Mouse (Mus musculus): ENCODE measurements around the gene Gclm. TPM values are rescaled to one million over a fixed set of nuclear protein-coding genes. Genes with fewer than 3 reads are reported as not detected.
"Not testable (repeated sequence)": the region's sequence is repeated elsewhere in the genome, so short reads cannot be mapped to it uniquely, and the experiment has no call there.

Gclm gene
- polyA plus RNA-seq, 1 experiment from 2014 or later, result 43.8 TPM

- under 1% methylated on average over 36 of the region's 50 CpGs for WGBS
- H3K4me1 ChIP-seq, result peaks cover 16% of the 10 kb centered on the region
- H3K4me2 ChIP-seq (replicated peaks), result peak overlapping the region; percentile 79
- no peaks in the 10 kb centered on the region for H3K9me3 ChIP-seq
- peak overlapping the region; percentile 82 for H3K9ac ChIP-seq
- H3K27me3 ChIP-seq, result no peaks in the 10 kb centered on the region
- peak; percentile 16; the same call in 1 of the 2 replicates for ATAC-seq (ENCODE audit: low FRiP score, low read depth)
- peak overlapping the region; percentile 92 for H3K4me3 ChIP-seq
- peak overlapping the region; percentile 72 for H3K27ac ChIP-seq
- no peaks in the 10 kb centered on the region for H3K36me3 ChIP-seq
These were observed 548 bp downstream of the Gclm start for GRCm38 (mm10) chr3:122245878-122246332.

- Histone ChIP-seq H3K9me3 (no peaks in the 10 kb centered on the region), H3K9ac (peak overlapping the region; percentile 82; the same call in 1 of the 2 replicates), H3K4me2 (replicated peaks) (peak overlapping the region; percentile 79), H3K4me1 (peaks cover 16% of the 10 kb centered on the region), H3K36me3 (no peaks in the 10 kb centered on the region), H3K4me3 (peak overlapping the region; percentile 92), H3K27me3 (no peaks in the 10 kb centered on the region), H3K27ac (no peak overlapping the region)
- 28% methylated on average over 6 of the region's 6 CpGs for WGBS
- ATAC-seq (ENCODE audit: low FRiP score, low read depth), result no peak
These were observed 1.0 kb downstream of the Gclm start for GRCm38 (mm10) chr3:122246406-122246805.

GRCm38 (mm10) chr3:122246986-122247767, 1.8 kb downstream of the Gclm start:
- H3K36me3 ChIP-seq, result no peaks in the 10 kb centered on the region
- H3K9ac ChIP-seq, result 0 out of 2 replicates have a peak overlapping the region, but pooled peaks have one; percentile 35
- H3K27ac ChIP-seq, result no peak overlapping the region
- H3K4me2 ChIP-seq (replicated peaks), result peak overlapping the region; percentile 79
- H3K27me3 ChIP-seq, result no peaks in the 10 kb centered on the region
- ATAC-seq (ENCODE audit: low FRiP score, low read depth), result no peak
- WGBS, result 63% methylated on average over 12 of the region's 12 CpGs
- no peaks in the 10 kb centered on the region for H3K9me3 ChIP-seq
- peaks cover 16% of the 10 kb centered on the region for H3K4me1 ChIP-seq
- peak overlapping the region; percentile 92 for H3K4me3 ChIP-seq

GRCm38 (mm10) chr3:122247768-122248100, 2.4 kb downstream of the Gclm start:
- no peak for ATAC-seq (ENCODE audit: low FRiP score, low read depth)
- Histone ChIP-seq H3K4me3 (peak overlapping the region; percentile 12; the same call in 1 of the 2 replicates), H3K36me3 (no peaks in the 10 kb centered on the region), H3K9me3 (no peaks in the 10 kb centered on the region), H3K4me1 (peaks cover 16% of the 10 kb centered on the region), H3K27me3 (no peaks in the 10 kb centered on the region), H3K27ac (no peak overlapping the region), H3K4me2 (replicated peaks) (no peak overlapping the region), H3K9ac (no peak overlapping the region)
- WGBS, result 97% methylated on average over 2 of the region's 2 CpGs

GRCm38 (mm10) chr3:122252466-122253253, 7.3 kb downstream of the Gclm start:
- no peak overlapping the region for H3K9ac ChIP-seq
- peaks cover 6% of the 10 kb centered on the region; the same call in 1 of the 2 replicates for H3K36me3 ChIP-seq
- H3K27me3 ChIP-seq, result no peaks in the 10 kb centered on the region
- no peak overlapping the region for H3K4me2 ChIP-seq (replicated peaks)
- H3K4me3 ChIP-seq, result no peak overlapping the region
- ATAC-seq (ENCODE audit: low FRiP score, low read depth), result no peak
- WGBS, result 70% methylated on average over 3 of the region's 3 CpGs
- H3K4me1 ChIP-seq, result 0 out of 2 replicates have a peak, but pooled peaks cover 1% of the 10 kb centered on the region
- H3K9me3 ChIP-seq, result no peaks in the 10 kb centered on the region
- no peak overlapping the region for H3K27ac ChIP-seq

- not testable (repeated sequence) for H3K4me1 ChIP-seq; H3K36me3 ChIP-seq; H3K27me3 ChIP-seq; H3K9me3 ChIP-seq; H3K27ac ChIP-seq; H3K9ac ChIP-seq; H3K4me3 ChIP-seq; H3K4me2 ChIP-seq (replicated peaks); ATAC-seq (ENCODE audit: low FRiP score, low read depth)
- 85% methylated on average over 7 of the region's 7 CpGs for WGBS
These were observed 8.7 kb downstream of the Gclm start for GRCm38 (mm10) chr3:122254050-122254449.

- Histone ChIP-seq H3K27ac (no peak overlapping the region), H3K9me3 (no peaks in the 10 kb centered on the region), H3K4me2 (replicated peaks) (no peak overlapping the region), H3K27me3 (no peaks in the 10 kb centered on the region), H3K36me3 (peaks cover 8% of the 10 kb centered on the region), H3K4me3 (no peak overlapping the region), H3K9ac (no peak overlapping the region), H3K4me1 (peaks cover 2% of the 10 kb centered on the region)
- no peak for ATAC-seq (ENCODE audit: low FRiP score, low read depth)
- WGBS, result 72% methylated on average over 5 of the region's 5 CpGs
These were observed 24.6 kb downstream of the Gclm start for GRCm38 (mm10) chr3:122269986-122270385.

GRCm38 (mm10) chr3:122272565-122272964, 27.2 kb downstream of the Gclm start:
- not testable (repeated sequence) for H3K27me3 ChIP-seq; H3K27ac ChIP-seq; H3K4me2 ChIP-seq (replicated peaks); ATAC-seq (ENCODE audit: low FRiP score, low read depth); H3K9me3 ChIP-seq; H3K9ac ChIP-seq; H3K4me3 ChIP-seq
- Histone ChIP-seq H3K36me3 (peaks cover 25% of the 10 kb centered on the region), H3K4me1 (peaks cover 27% of the 10 kb centered on the region)
- WGBS, result 83% methylated on average over 1 of the region's 1 CpGs

- no peak for ATAC-seq (ENCODE audit: low FRiP score, low read depth)
- no peaks in the 10 kb centered on the region for H3K9me3 ChIP-seq
- no peaks in the 10 kb centered on the region for H3K27me3 ChIP-seq
- peak overlapping the region; percentile 49 for H3K4me2 ChIP-seq (replicated peaks)
- H3K4me1 ChIP-seq, result peaks cover 34% of the 10 kb centered on the region
- H3K4me3 ChIP-seq, result peak overlapping the region; percentile 94
- H3K36me3 ChIP-seq, result peaks cover 36% of the 10 kb centered on the region
- 11% methylated on average over 20 of the region's 20 CpGs for WGBS
- peak overlapping the region; percentile 50; the same call in 1 of the 2 replicates for H3K9ac ChIP-seq
- no peak overlapping the region for H3K27ac ChIP-seq
These were observed 28.3 kb downstream of the Gclm start for GRCm38 (mm10) chr3:122273407-122274240.

GRCm38 (mm10) chr3:122274241-122275024, 29.1 kb downstream of the Gclm start, which contains the start of gene Dnttip2:
TSS of gene Dnttip2 (plus strand) at chr3:122274388.
- Histone ChIP-seq H3K9me3 (no peaks in the 10 kb centered on the region), H3K36me3 (peaks cover 44% of the 10 kb centered on the region), H3K27ac (no peak within 1 kb of the TSS), H3K4me2 (replicated peaks) (peak within 1 kb of the TSS; percentile 77), H3K27me3 (no peaks in the 10 kb centered on the region), H3K9ac (peak within 1 kb of the TSS; percentile 89), H3K4me3 (peak within 1 kb of the TSS; percentile 94), H3K4me1 (peaks cover 34% of the 10 kb centered on the region)
- ATAC-seq (ENCODE audit: low FRiP score, low read depth), result peak; percentile 98
- under 1% methylated on average over 57 of the region's 57 CpGs for WGBS

GRCm38 (mm10) chr3:122275111-122275510, 29.8 kb downstream of the Gclm start:
- no peaks in the 10 kb centered on the region for H3K9me3 ChIP-seq
- H3K4me1 ChIP-seq, result peaks cover 34% of the 10 kb centered on the region
- no peak overlapping the region for H3K27ac ChIP-seq
- H3K4me2 ChIP-seq (replicated peaks), result peak overlapping the region; percentile 77
- peak overlapping the region; percentile 94 for H3K4me3 ChIP-seq
- WGBS, result 74% methylated on average over 10 of the region's 10 CpGs
- peaks cover 51% of the 10 kb centered on the region for H3K36me3 ChIP-seq
- H3K27me3 ChIP-seq, result no peaks in the 10 kb centered on the region
- no peak for ATAC-seq (ENCODE audit: low FRiP score, low read depth)
- H3K9ac ChIP-seq, result peak overlapping the region; percentile 89; the same call in 1 of the 2 replicates
